Mouse (Mus musculus) layer of hippocampus, adult 8-10 months (tissue): ENCODE results near the gene Map2k4. TPM values are rescaled to one million over a fixed set of nuclear protein-coding genes. Genes with fewer than 3 reads are reported as not detected.

Experiments used
- DNase-seq, 2 experiments: peaks; one replicate each; pipeline ENCODE4 v3.0.0; 2022; ENCODE audit warnings: low spot score in 2 of 2
- total RNA-seq, 4 experiments: library from RNA; stranded (reverse); gene quantifications; 2 replicates each; pipeline ENCODE4 v1.2.4; 2022

Gene Map2k4
- total RNA-seq: 100 to 1,000 TPM; 183 to 224 (median 205) TPM

DNA sequence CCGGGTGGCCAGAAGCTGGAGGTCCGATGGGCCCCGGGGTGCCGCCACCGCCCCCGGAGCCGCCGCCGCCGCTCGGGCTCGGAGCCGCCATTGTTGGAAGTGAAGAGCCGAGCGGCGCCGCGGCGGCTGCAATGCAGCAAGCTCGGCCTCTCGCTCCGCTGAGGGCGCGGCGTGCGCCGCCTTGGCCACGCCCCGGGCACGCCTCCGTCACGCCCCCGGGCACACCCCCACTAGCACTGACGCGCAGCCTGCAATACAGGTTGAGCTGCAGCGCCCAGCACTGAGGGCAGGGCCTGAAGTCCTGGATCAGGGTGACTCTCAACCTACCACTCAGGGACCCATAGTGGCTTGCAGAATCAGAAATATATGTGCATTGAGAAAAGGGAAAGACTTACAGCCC lies at the start of gene Map2k4:
Map2k4 (minus strand) TSS at position 144 of the 400 bp plus-strand sequence.
- DNase-seq: peak; percentile 69 to 87

DNA sequence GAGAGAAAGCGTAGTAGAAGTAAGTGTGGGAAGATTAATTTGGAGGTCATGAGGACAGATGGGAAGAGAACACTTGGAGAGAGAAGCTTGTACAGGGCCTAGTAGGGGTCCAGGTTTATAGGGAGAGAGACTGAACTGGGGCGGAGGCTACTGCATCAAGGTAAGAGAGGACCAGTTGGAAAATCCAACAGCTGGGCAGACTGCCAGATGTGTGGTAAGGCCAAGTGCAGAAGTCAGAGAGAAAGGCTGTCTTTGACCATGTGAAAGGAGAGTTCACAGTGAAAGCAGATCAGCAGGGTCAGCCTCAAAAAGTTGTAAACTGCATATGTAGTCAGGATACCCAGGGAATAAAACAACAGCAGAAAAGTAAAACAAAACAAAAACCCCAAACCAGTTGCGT lies 36.5 kb upstream of the Map2k4 start:
- DNase-seq: no peak

DNA sequence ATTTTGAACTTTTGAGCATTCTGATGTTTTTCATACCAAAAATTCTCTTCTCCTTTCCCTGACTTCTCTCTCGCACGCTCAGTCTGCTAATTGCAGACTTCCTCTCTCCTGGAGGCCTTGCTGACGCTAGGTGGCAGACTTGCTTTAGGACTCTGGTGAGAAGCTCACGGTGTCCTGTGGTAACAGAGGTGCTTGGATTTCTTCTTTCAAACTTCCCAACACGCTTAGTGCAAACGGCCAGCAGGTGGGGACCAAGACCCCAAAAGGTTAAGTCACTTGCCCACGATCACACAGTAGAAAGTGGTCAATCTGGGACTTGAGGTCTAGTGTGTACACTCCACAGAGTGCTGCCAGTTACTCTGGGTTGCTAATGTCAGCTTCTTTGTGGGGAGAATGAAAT lies 32.8 kb upstream of the Map2k4 start:
- DNase-seq: peak in 1 of 2 experiments; percentile 75

DNA sequence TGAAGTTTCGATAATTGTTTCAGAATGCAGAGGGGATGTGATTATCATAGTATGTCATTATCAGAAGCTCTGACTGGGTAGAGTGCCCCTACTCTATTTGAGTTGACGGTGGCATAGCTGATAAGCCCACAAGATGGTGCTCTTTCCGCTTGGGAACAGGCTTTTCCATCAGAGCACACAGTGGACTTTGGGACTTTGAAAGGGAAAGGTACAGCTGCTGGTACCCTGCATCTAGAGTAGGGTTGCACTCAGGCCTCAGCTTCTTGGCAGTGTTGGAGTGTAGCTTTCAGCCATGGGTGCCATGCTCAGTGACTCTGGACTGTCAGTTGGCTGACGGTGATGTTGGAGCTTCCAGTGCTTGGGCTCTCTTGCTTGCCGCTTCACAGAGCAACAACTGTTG lies 32.2 kb upstream of the Map2k4 start:
- no peak for DNase-seq

DNA sequence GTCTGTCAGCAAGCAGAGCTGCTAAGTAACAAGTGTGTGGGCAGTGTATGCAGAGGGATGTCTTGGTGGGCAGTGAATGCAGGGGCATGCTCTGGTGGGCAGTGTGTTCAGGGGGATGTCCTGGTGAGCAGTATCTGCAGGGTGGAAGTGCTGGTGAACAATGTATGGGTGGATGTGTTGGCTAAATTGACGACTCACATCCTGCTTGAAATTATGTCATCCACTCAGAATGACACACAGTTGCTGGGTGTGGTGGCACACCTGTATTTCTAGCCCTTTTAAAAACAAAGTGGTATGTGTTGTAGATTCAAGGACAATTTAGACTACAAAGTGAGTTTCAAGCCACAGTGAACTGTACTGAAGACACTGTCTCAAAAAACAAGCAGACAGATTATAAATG lies 30.1 kb upstream of the Map2k4 start:
- no peak for DNase-seq

DNA sequence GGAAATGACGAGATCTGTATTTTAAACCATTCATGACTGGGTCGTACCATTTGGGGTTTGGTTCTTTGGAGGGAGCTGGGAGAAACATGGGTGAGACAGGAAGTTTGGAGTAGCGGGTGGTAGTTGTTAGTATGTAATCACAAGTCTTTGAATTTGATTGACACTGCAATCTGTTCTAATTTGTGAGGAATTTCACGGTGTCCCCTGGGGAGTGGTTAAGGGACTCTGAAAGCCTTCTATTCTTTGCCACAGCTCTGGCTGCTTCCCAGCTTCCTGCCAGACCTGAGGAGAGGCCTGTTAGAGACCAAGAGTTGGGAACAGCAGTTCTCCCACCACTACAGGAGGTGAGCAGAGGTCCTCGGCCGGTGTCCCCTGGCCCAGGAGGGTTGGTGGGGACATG lies 28.1 kb upstream of the Map2k4 start:
- DNase-seq: no peak

DNA sequence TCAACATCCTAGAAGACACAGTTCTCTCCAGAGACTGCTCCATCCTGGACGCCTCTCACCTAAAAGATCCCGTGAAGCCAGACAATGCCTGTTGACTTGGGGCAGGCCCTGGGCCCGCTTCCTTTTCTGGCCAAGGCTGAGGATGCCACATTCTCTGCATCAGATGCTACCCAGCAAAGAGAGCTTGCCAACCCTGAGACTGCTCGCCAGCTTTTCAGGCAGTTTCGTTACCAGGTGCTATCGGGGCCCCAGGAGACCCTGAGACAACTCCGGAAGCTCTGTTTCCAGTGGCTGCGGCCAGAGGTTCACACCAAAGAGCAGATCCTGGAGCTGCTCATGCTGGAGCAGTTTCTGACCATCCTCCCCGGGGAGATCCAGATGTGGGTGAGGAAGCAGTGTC lies 26.3 kb upstream of the Map2k4 start:
- no peak for DNase-seq

DNA sequence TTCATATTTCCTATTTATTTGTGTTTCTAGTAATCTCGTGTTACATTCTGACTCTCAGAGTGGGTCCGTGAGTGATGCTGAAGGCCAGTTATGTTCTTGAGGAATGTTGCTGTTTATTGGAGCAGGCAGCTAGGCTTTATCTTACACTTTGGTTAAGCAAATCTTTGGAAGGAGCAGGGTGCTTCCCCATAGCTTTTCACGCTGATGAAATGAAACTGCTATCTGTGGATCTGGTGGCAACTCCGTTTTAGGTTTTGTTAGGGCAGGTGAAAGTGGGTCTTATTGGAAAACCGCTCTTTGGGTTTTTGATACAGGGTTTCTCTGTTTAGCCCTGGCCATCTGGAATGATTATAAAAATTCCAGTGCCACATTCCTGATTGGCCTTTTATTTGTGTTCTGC lies 24.0 kb upstream of the Map2k4 start:
- no peak for DNase-seq

DNA sequence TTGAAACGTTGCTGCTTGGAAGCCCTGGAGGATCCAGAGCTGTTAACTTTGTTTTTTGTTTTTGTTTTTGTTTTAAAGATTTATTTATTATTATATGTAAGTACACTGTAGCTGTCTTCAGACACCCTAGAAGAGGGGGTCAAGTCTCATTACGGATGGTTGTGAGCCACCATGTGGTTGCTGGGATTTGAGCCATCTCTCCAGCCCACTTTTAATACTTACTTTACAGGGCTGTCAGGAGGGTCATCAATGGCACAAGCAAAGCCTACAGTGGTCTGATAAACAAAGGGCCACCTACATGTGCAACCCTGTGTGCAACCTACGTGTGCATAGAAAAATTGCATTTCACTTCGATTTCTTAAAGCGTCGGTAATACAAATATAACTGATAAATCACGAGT lies 19.5 kb upstream of the Map2k4 start:
- DNase-seq: no peak

DNA sequence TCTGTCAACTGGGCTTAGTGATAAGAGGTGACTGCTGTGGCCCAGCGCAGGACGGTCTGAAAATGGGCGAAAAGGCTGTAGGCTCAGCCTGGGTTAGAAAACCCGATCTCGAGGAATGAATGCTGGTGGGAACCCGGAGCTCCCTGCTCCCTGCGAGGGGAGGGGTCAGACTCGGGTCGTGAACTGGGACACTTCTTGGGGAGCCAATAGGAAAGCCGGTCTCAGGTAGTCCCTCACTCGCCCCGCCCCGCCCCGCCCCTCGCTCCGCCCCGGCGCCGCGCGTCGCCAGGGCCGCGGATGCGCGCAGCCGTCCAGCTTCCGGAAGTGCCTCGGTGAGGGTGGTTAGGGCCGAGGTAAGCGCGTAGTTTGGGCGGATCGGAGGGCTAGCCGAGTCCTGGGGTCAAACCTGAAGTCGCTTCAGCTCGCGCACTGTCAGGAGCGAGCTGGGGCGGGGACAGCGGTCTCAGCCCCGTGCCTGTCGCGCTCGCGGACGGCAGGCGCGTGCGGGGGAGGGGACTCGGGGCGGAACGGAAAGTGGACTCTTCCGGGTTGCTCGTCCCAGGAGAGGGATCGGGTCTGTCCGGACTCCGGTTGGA lies 18.9 kb upstream of the Map2k4 start, which contains the start of gene Zkscan6:
Zkscan6 (plus strand) TSS at position 267 of the 596 bp plus-strand sequence.
- peak; percentile 81 to 84 for DNase-seq

DNA sequence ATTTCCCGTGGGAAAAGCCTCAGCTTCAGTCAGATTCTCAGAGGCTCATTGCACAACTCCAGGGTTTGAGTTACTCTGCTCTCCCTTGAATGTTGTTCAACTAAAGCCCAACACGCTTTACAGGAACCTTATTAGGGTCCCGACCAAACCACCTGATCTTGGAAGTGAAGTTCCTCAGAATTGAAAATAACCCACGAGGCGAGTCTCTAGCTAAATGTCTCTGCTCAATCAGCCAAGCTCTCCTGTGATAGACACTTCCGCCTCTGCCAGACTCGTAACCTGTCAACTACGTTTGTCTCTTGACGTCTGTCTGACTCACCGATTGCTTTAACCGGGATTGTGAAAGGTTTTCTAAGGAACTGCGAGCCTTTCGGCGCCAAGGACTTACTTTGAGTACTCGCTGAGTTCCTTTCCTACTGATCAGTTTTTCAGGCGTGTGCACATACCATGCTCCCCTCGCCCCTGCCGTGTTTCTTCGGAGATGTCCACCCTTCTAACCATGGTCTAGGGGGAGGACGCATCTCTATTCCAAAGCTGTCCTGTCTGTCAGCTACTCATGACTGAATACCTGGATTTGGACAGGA lies 18.3 kb upstream of the Map2k4 start:
- no peak for DNase-seq

DNA sequence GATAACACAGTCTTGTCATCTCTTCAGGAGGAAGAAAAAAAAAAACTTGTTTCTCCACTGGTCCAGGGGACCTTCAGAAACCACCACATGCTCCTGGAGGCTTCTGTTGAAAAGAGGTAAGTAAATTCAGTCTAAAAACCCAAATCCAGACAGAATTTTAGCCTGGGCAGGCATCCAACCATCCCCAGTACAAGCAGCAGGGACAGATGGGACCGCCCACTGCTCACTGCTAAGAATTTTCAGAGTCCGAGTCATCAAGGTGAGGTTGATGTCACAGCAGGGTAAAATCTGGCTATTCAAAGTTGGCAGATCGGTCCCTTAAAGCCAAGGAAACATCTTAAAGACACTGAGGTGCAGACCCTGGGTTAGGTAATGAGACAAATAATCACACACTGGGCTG lies 13.8 kb upstream of the Map2k4 start:
- peak; percentile 80 to 84 for DNase-seq

DNA sequence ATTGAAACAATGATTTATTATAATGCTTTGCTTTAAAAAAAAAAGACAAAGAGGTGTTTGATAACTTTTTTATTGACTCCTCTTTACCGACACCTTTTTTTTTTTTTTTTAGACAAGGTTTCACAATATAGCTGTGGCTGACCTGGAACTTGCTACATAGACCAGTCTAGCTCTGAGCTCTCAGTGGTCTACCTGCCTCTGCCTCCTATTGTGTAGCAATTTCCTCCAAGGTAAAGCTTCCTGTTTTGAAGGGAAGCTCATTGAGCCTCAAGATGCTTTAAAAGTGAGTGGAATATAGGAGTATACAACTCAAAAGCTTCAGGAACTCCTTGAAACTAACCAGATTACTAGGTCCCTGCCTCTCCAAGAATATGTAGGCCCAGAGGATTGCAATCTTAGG lies 7.8 kb upstream of the Map2k4 start:
- DNase-seq: no peak

DNA sequence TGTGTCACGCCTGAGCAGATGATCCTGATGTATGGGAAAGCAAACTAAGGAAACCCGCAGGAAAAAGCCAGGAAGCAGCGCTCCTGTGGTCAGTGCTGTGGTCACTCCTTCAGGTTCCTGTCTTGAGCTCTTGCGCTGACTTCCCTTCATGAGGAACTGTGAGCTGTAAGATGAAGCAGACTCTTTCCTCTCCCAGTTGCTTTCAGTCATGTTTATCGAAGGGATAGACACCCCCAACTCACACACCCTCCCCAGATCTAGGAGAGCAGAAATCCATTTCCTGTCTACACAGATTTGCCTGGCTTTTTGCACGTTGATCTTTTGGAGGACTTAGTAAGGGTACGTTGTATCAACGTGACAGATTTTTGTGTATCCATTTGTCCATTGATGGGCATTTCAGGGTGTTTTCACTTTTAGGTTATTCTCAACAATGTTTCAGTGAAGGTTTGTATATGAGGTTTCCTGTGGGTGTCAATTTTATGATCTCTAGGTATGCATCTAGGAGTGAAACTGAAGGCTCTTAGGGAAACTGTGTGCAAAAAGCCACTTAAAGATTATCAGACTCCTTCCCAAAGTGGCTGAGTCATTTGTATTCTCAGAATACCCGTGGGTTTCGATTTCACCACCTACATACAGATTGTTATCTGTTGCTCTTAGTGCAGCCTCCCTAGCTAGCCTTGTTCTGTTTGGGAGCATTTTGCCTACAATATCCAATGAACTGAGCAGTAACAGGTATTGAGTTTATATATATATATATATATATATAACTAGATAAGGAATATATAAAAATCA lies 6.5 kb upstream of the Map2k4 start:
- no peak for DNase-seq

DNA sequence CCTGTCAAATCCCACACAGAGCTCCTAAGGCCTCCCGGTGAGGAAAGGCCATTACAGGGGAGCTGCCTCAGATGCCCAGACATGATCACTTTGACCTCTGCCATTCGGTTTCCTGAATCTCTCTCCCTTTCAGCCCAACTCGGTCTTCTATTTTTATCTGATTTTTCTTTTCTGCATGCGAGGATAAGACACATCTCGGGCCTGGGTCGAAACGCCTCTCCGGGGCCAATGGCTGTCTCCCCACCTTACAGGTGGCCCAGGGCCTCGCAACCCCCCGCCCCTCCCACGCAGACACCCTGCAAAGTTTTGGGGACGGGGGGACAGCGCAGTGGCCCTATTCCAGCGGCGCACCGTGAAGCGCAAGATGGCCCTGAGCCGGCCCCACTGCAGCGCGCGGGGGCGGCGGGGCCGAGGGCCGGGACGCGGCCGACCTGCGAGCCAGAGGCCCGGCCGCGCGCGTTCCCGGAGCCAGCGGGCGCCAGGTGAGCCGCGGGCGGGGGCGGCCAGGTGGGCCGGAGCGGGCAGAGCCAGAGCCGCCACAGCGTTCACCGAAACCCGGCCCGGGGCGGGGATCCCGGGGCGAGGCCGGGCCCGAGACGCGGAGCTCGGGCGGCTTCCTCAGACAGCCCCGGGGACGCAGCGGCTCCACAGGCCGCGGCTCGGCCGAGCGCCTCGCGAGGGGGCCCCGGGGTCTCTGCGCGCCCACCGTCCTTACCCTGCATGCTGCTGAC lies 511 bp downstream of the Map2k4 start:
- no peak for DNase-seq

DNA sequence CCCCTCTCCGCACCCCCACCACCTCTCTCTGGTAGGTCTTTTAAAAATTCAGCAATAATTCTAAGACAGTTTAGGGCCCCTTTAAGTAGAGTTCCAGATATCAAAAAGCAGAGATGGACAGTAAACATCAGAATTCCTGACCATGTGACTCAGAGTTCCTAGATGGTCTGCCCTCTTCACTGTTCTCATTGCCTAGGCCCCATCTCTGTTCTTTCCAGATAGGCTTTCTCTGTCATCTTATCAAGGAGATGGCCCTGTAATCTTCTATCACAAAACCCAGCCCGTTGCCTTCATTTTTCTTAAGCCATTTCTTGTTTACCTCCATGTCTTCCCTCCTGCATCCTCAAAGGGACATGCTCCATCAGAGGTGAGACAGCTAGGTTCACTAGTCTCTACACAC lies 1.9 kb downstream of the Map2k4 start:
- DNase-seq: no peak

DNA sequence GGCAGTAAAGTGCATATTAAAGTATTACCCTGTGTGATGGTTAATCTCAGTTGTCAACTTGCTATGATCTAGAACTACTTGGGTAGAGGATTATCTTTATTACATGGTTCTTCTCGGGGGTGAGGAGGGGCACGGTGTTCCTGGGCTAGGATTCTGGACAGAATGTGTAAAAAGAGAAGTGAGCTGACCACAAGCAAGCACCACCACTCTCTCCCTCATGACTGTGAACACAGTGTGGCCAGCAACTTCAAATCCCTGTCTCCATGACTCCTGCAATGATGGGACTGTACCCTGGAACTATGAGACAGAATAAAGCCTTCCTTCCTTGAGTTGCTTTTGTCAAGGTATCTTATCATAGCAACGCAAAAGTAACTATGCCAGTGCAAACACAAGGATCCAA lies 6.5 kb downstream of the Map2k4 start:
- no peak for DNase-seq

DNA sequence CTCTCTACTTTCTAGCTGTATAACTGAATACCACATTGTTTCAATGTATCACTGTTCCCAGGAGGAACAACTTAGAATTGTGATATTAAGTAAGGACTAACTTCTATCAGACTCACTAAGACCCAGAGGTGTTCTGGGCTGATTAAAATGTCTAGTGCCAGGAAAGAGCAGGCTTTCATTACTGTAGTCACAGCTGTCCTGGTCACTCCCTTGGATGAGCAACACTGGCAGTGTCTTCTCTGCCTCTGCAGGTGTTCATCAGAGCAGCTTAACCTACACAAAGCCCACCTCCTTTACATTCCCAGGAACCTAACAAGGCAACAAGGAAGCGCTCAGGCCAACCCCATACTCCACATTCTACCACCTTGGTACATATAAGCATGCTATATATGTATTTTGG lies 8.5 kb downstream of the Map2k4 start:
- DNase-seq: no peak

DNA sequence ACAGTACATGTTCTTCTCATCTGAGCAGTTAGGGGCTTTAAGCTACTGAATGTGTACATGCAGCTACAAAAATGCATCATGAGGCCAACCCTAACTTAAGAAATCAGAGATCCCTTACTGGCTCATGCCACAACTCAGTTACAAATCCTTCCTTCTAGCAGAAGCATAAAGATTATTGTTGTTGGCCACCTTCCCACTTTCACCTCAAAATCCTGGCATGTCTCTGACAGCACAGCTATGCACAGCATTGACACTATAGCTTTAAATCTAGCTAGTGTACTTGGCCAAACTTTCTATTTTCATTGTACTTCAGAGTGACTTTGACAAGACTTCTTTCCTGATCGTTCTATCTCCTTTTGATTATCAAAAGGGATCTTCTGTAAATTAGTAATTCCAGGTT lies 9.0 kb downstream of the Map2k4 start:
- no peak for DNase-seq

DNA sequence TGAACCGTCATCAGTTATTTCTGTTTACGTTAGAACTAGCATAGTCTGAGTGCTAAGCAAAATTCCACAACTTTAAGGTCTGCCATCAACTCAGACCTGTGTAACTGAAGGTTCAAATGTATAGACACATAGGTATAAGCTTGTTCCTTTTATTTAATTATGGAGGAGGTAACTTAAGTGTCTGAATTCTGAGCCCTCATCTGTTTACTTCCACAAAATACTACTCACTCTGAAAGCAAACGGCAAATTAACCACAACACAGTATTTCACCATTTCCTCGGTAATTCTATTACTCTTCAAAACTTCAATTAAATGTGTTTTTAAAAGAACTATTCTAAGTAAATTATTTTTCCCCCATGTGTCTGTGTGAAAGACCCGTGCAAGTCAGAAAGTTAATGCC lies 10.3 kb downstream of the Map2k4 start:
- DNase-seq: no peak

DNA sequence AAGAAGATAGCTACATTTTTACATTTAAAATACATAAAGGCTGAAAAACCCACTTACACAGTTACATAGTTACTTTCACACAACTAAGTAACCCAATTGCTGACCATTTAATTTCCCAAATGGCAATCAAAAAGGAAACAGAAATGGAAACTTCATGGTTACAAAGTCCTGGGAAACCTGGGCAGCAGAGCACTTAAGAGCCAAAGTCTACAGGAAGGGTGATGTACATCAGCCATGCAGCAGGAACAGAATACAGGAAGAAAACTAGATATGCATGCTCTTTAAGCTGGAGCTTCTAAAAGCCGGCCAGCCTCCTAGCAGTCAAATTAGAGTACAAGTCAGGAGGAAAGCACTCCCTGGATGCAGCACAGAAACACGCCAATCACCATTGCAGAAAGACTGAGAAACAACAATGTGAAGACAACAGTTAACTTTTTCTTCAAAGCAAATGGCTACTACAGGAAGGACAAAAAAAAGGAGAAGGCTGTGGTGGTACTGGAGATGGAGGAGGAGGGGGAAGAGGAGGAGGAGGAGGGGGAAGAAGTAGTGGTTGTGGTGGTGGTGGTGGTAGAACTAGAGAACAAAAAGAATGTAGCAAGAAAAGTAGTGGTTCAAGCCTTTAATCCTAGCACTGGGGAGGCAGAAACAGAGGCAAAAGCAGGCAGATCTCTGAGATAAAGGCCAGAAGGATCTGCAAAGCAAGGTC lies 11.0 kb downstream of the Map2k4 start:
- DNase-seq: no peak
